Mouse (Mus musculus) hindbrain, embryonic 14.5 days (tissue): ENCODE measurements around the gene Kmt2b. TPM values are rescaled to one million over a fixed set of nuclear protein-coding genes. Genes with fewer than 3 reads are reported as not detected.
A peak's percentile ranks its signal among the peaks of the same experiment; 100 is the strongest.

Experiments used
- ATAC-seq: fragments of 200-750 bp; cut with Nextera tagmentation; 2 replicates; pipeline ENCODE4 v1.8.0; 2017; ENCODE audit warnings: moderate number of reproducible peaks, mild to moderate bottlenecking, moderate TSS enrichment, moderate library complexity; ENCODE audit not compliant: low FRiP score
- DNase-seq: peaks from one replicate; pipeline ENCODE4 v3.0.0-alpha.2; 2015; ENCODE audit warnings: low spot score
- H3K27ac ChIP-seq: fragments of 300-500 bp; sonication (generic); 2 replicates; pipeline ENCODE4 v1.5.1; 2014; ENCODE audit warnings: mild to moderate bottlenecking, moderate library complexity
- H3K27me3 ChIP-seq: fragments of 300-500 bp; sonication (generic); 2 replicates; pipeline ENCODE4 v1.6.1; 2014; ENCODE audit warnings: mild to moderate bottlenecking, low read length, mixed read lengths; ENCODE audit not compliant: control insufficient read depth, insufficient read depth
- H3K36me3 ChIP-seq: fragments of 300-500 bp; sonication (generic); replicated peaks from 2 replicates; pipeline ENCODE4 v1.6.1; 2014; ENCODE audit not compliant: control insufficient read depth, insufficient read depth
- H3K4me1 ChIP-seq: fragments of 300-500 bp; sonication (generic); replicated peaks from 2 replicates; pipeline ENCODE4 v1.6.1; 2014; ENCODE audit warnings: antibody characterized with exemption, low read length, mixed read lengths; ENCODE audit not compliant: control insufficient read depth, insufficient read depth
- H3K4me2 ChIP-seq: fragments of 300-500 bp; sonication (generic); replicated peaks from 2 replicates; pipeline ENCODE4 v1.6.1; 2014; ENCODE audit warnings: mild to moderate bottlenecking, moderate library complexity
- H3K4me3 ChIP-seq: fragments of 300-500 bp; sonication (generic); replicated peaks from 2 replicates; pipeline ENCODE4 v1.5.1; 2014; ENCODE audit warnings: mild to moderate bottlenecking, low read length
- H3K9ac ChIP-seq: fragments of 300-500 bp; sonication (generic); 2 replicates; pipeline ENCODE4 v1.6.1; 2014
- H3K9me3 ChIP-seq: fragments of 300-500 bp; sonication (generic); 2 replicates; pipeline ENCODE4 v1.6.1; 2016; ENCODE audit warnings: low read length; ENCODE audit not compliant: control insufficient read depth
- WGBS: fragments of 180-500 bp; shearing (Covaris S2); extraction: QIAGEN DNeasy Blood & Tissue Kit; methylation state at CpG from one replicate; pipeline ENCODE4 v1.1.7; 2014; 5-methylcytosine and 5-hydroxymethylcytosine counted together
- polyA plus RNA-seq: library from polyadenylated mRNA; unstranded; fragments of >200 nt; fragmentation: Nextera tagmentation; extraction: Ambion mirVana; gene quantifications from 2 replicates; pipeline ENCODE4 v1.2.1, GENCODE M21; 2014

Kmt2b gene
- polyA plus RNA-seq, 1 experiment from 2014 or later: 12.9 TPM

- Histone ChIP-seq H3K36me3 (peaks cover 77% of the 10 kb centered on the region), H3K27ac (no peak overlapping the region), H3K4me2 (no peak overlapping the region), H3K9ac (no peak overlapping the region), H3K27me3 (no peaks in the 10 kb centered on the region), H3K9me3 (no peaks in the 10 kb centered on the region), H3K4me3 (no peak overlapping the region), H3K4me1 (no peaks in the 10 kb centered on the region)
- 88% methylated on average over 3 of the region's 3 CpGs for WGBS
- no peak for ATAC-seq
- DNase-seq: no peak
Observed at GRCm38 (mm10) chr7:30619202-30619601, 30.7 kb upstream of the Kmt2b start.

- Histone ChIP-seq H3K36me3 (peaks cover 72% of the 10 kb centered on the region), H3K9ac (no peak overlapping the region), H3K4me1 (no peaks in the 10 kb centered on the region), H3K27me3 (no peaks in the 10 kb centered on the region), H3K27ac (no peak overlapping the region), H3K4me2 (no peak overlapping the region), H3K9me3 (no peaks in the 10 kb centered on the region), H3K4me3 (no peak overlapping the region)
- 95% methylated on average over 9 of the region's 9 CpGs for WGBS
- ATAC-seq (no peak), DNase-seq (no peak)
Observed at GRCm38 (mm10) chr7:30618658-30619057, 30.1 kb upstream of the Kmt2b start.

- Histone ChIP-seq H3K36me3 (peaks cover 43% of the 10 kb centered on the region), H3K4me3 (no peak overlapping the region), H3K9me3 (no peaks in the 10 kb centered on the region), H3K27me3 (no peaks in the 10 kb centered on the region), H3K27ac (no peak overlapping the region), H3K4me2 (no peak overlapping the region), H3K9ac (no peak overlapping the region), H3K4me1 (no peaks in the 10 kb centered on the region)
- no peak for ATAC-seq
- no peak for DNase-seq
- 61% methylated on average over 5 of the region's 5 CpGs for WGBS
Observed at GRCm38 (mm10) chr7:30615049-30615760, 26.7 kb upstream of the Kmt2b start.

- no peak overlapping the region for H3K27ac ChIP-seq
- no peaks in the 10 kb centered on the region for H3K4me1 ChIP-seq
- H3K4me2 ChIP-seq: no peak overlapping the region
- no peaks in the 10 kb centered on the region for H3K9me3 ChIP-seq
- ATAC-seq (no peak), DNase-seq (no peak)
- WGBS: 85% methylated on average over 2 of the region's 2 CpGs
- H3K36me3 ChIP-seq: peaks cover 40% of the 10 kb centered on the region
- H3K4me3 ChIP-seq: no peak overlapping the region
- H3K27me3 ChIP-seq: no peaks in the 10 kb centered on the region
- no peak overlapping the region for H3K9ac ChIP-seq
Observed at GRCm38 (mm10) chr7:30614454-30614853, 25.9 kb upstream of the Kmt2b start.

- Histone ChIP-seq H3K27me3 (no peaks in the 10 kb centered on the region), H3K4me1 (no peaks in the 10 kb centered on the region), H3K27ac (no peak overlapping the region), H3K36me3 (peaks cover 31% of the 10 kb centered on the region), H3K4me2 (no peak overlapping the region), H3K4me3 (no peak overlapping the region), H3K9me3 (no peaks in the 10 kb centered on the region), H3K9ac (no peak overlapping the region)
- ATAC-seq (0 out of 2 replicates have a peak, but pooled peaks have one; percentile 34), DNase-seq (peak; percentile 57)
- WGBS: 23% methylated on average over 14 of the region's 14 CpGs
Observed at GRCm38 (mm10) chr7:30613529-30614112, 25.1 kb upstream of the Kmt2b start.

- ATAC-seq (no peak), DNase-seq (no peak)
- H3K4me1 ChIP-seq: no peaks in the 10 kb centered on the region
- peaks cover 23% of the 10 kb centered on the region for H3K36me3 ChIP-seq
- no peak within 1 kb of the TSS for H3K9ac ChIP-seq
- 83% methylated on average over 8 of the region's 8 CpGs for WGBS
- no peaks in the 10 kb centered on the region for H3K27me3 ChIP-seq
- H3K27ac ChIP-seq: no peak within 1 kb of the TSS
- no peak within 1 kb of the TSS for H3K4me2 ChIP-seq
- no peaks in the 10 kb centered on the region for H3K9me3 ChIP-seq
- no peak within 1 kb of the TSS for H3K4me3 ChIP-seq
Observed at GRCm38 (mm10) chr7:30612654-30613402, 24.3 kb upstream of the Kmt2b start, which contains the start of gene Upk1a. Upk1a (minus strand) TSS chr7:30612847.

GRCm38 (mm10) chr7:30610043-30610442 is 21.5 kb upstream of the Kmt2b start:
- ATAC-seq: no peak
- Histone ChIP-seq H3K27ac (no peak overlapping the region), H3K27me3 (no peaks in the 10 kb centered on the region), H3K36me3 (no peaks in the 10 kb centered on the region), H3K4me1 (no peaks in the 10 kb centered on the region), H3K9me3 (no peaks in the 10 kb centered on the region), H3K4me3 (no peak overlapping the region), H3K9ac (no peak overlapping the region), H3K4me2 (no peak overlapping the region)
- WGBS: 60% methylated on average over 7 of the region's 7 CpGs
- no peak for DNase-seq

- Histone ChIP-seq H3K27ac (no peak overlapping the region), H3K4me1 (no peaks in the 10 kb centered on the region), H3K27me3 (no peaks in the 10 kb centered on the region), H3K4me2 (no peak overlapping the region), H3K4me3 (no peak overlapping the region), H3K36me3 (no peaks in the 10 kb centered on the region), H3K9me3 (no peaks in the 10 kb centered on the region), H3K9ac (no peak overlapping the region)
- no peak for ATAC-seq
- no peak for DNase-seq
- WGBS: 52% methylated on average over 16 of the region's 16 CpGs
Observed at GRCm38 (mm10) chr7:30608476-30608875, 19.9 kb upstream of the Kmt2b start.

GRCm38 (mm10) chr7:30607706-30608309 is 19.3 kb upstream of the Kmt2b start:
- no peak overlapping the region for H3K4me3 ChIP-seq
- no peaks in the 10 kb centered on the region for H3K4me1 ChIP-seq
- no peak overlapping the region for H3K27ac ChIP-seq
- H3K9me3 ChIP-seq: no peaks in the 10 kb centered on the region
- no peaks in the 10 kb centered on the region for H3K36me3 ChIP-seq
- 36% methylated on average over 8 of the region's 8 CpGs for WGBS
- ATAC-seq (no peak), DNase-seq (no peak)
- H3K4me2 ChIP-seq: no peak overlapping the region
- no peak overlapping the region for H3K9ac ChIP-seq
- H3K27me3 ChIP-seq: no peaks in the 10 kb centered on the region
